Mouse (Mus musculus) naive thymus-derived CD4-positive, alpha-beta T cell, adult 5 months (primary cell): ENCODE measurements around the gene Efcab10. TPM values are rescaled to one million over a fixed set of nuclear protein-coding genes. Genes with fewer than 3 reads are reported as not detected.

ENCODE experiments used
- polyA plus RNA-seq: library from polyadenylated mRNA; unstranded; fragments of 100-300 nt; shearing (Covaris generic); gene quantifications from one replicate; pipeline ENCODE4 v1.2.1, GENCODE M21; 2017

Efcab10 gene
- polyA plus RNA-seq, result not detected

DNA sequence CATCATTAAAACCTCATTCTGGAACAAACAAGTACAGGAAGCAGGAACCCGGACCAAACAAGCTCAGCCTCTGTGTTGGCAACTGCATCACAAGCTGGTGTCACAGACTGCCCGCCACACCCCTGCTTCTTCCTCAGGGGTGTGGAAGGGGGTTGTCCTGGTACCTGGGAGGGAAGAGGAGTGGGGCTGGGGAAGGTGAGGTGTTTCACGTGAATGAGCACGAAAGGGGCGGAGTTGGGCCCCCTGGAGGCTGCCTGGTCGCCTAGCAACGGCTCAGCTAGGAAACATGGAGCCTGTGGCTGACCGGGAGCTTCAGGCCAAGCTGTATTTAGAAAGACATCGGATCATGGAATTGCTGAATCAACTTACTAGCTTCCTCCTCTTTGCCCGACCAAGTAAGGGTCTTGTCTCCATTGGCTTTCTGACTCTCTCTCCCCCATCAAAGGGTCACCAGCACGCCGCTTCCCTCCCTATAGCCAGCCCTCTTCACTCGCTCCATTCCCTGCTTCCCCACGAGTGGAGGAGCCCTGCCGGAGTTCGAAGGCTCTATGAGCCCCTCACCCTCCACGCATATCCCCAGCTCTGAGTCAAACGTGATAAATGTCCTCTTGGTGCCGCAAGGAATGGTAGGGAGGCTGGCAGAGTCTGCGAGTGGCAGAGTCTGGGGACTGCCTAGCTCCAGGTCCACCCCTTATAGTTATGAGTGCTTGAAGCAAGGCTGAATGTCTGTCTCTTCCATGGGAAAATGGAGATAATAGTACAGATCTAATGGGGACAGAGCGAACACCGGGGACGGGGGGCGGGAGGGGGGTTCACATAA lies at the start of gene Efcab10:
TSS of gene Efcab10 (plus strand) at position 51 of the 820 bp plus-strand sequence.

DNA sequence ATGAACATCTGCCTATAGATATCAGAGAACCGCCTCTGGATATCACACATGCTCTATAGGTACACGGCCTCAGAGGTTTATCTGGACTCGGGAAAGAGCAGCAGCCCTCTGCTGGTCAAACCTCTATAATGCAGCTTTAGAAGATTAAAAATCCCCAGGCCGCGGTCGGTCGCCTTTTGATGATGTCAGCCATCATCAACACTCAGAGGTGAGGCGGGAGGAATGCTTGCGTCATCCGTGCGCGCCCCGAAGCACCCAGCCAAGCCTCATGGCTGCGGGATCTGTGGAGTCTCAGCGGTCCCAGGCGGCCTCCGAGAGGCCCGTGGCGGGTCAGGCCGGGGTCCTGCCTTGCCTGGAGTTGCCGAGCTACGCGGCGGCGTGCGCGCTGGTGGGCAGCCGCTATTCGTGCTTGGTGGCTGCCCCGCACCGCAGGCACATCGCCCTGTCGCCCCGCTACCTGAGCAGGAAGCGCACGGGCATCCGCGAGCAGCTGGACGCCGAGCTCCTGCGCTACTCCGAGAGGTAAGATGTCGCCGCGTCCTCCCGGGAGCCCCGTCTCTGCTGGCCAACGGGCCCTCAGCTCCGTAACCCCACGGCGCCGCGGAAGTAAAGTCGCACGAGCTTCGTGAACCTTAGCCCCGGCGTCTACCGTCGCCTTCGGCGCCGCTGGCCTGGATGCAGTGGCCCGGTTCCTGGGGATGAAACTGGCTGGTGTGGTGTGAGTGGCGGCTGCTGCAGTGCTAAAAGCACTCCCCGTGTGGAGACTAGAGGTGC lies 34.9 kb downstream of the Efcab10 start, which contains the start of gene Twistnb:
TSS of gene Twistnb (plus strand) at position 249 of the 774 bp plus-strand sequence.

Other genes starting within 250 kb of the Efcab10 start
- 134 TPM for gene Atxn7l1, start 247.2 kb upstream of the Efcab10 start, polyA plus RNA-seq
- 112 TPM for gene Twistnb, start 34.8 kb downstream of the Efcab10 start, polyA plus RNA-seq